Mouse (Mus musculus) CD4-positive helper T cell, adult 2 months (primary cell): ENCODE results near the gene Nectin4.
"Not testable (repeated sequence)": the region's sequence is repeated elsewhere in the genome, so short reads cannot be mapped to it uniquely, and the experiment has no call there.

Experiments
- DNase-seq: peaks from one replicate; pipeline ENCODE4 v3.0.0-alpha.2; 2012; ENCODE audit warnings: low read depth, missing footprints, low spot score

The Nectin4 gene

GRCm38 (mm10) chr1:171369845-171370556 is at the start of gene Nectin4:
Nectin4 (plus strand) TSS chr1:171370099.
- DNase-seq, result no peak

- DNase-seq, result no peak
These were observed 49.7 kb upstream of the Nectin4 start for GRCm38 (mm10) chr1:171320151-171320550.

GRCm38 (mm10) chr1:171321415-171321814 is 48.5 kb upstream of the Nectin4 start:
- DNase-seq, result peak; percentile 45

- no peak for DNase-seq
These were observed 47.9 kb upstream of the Nectin4 start for GRCm38 (mm10) chr1:171322012-171322411.

GRCm38 (mm10) chr1:171325571-171325970 is 44.3 kb upstream of the Nectin4 start:
- no peak for DNase-seq

- DNase-seq, result not testable (repeated sequence)
These were observed 43.3 kb upstream of the Nectin4 start for GRCm38 (mm10) chr1:171326588-171326987.

GRCm38 (mm10) chr1:171328244-171328643 is 41.7 kb upstream of the Nectin4 start:
- no peak for DNase-seq

GRCm38 (mm10) chr1:171328839-171329432 is 41.0 kb upstream of the Nectin4 start, which contains the start of gene Dedd:
Dedd (plus strand) TSS chr1:171329145.
- peak; percentile 96 for DNase-seq

GRCm38 (mm10) chr1:171329433-171330215 is 40.3 kb upstream of the Nectin4 start:
- peak; percentile 49 for DNase-seq

GRCm38 (mm10) chr1:171330216-171330560 is 39.7 kb upstream of the Nectin4 start:
- no peak for DNase-seq

- DNase-seq, result no peak
These were observed 27.4 kb upstream of the Nectin4 start for GRCm38 (mm10) chr1:171342262-171343207.

- peak; percentile 26 for DNase-seq
These were observed 25.8 kb upstream of the Nectin4 start for GRCm38 (mm10) chr1:171343922-171344677.

- DNase-seq, result no peak
These were observed 25.2 kb upstream of the Nectin4 start for GRCm38 (mm10) chr1:171344715-171345114.

GRCm38 (mm10) chr1:171345225-171346094 is 24.4 kb upstream of the Nectin4 start, which contains the start of the genes Nit1 and Pfdn2:
Nit1 (minus strand) TSS chr1:171345646.
Pfdn2 (plus strand) TSS chr1:171345670.
- peak; percentile 92 for DNase-seq

GRCm38 (mm10) chr1:171346095-171346450 is 23.8 kb upstream of the Nectin4 start:
- DNase-seq, result peak; percentile 42

- DNase-seq, result no peak
These were observed 21.2 kb upstream of the Nectin4 start for GRCm38 (mm10) chr1:171348665-171349064.

- no peak for DNase-seq
These were observed 20.7 kb upstream of the Nectin4 start for GRCm38 (mm10) chr1:171349210-171349609.

- DNase-seq, result peak; percentile 90
These were observed 14.0 kb upstream of the Nectin4 start for GRCm38 (mm10) chr1:171355812-171356340.

GRCm38 (mm10) chr1:171356814-171357213 is 13.1 kb upstream of the Nectin4 start:
- no peak for DNase-seq
